Mouse (Mus musculus) thymus, postnatal 10 days (tissue): ENCODE measurements around the gene Cr1l.

Experiments
- DNase-seq, 2 experiments: peaks; one replicate each; pipeline ENCODE4 v3.0.0; 2021; ENCODE audit warnings: low spot score in 2 of 2

Cr1l gene

DNA sequence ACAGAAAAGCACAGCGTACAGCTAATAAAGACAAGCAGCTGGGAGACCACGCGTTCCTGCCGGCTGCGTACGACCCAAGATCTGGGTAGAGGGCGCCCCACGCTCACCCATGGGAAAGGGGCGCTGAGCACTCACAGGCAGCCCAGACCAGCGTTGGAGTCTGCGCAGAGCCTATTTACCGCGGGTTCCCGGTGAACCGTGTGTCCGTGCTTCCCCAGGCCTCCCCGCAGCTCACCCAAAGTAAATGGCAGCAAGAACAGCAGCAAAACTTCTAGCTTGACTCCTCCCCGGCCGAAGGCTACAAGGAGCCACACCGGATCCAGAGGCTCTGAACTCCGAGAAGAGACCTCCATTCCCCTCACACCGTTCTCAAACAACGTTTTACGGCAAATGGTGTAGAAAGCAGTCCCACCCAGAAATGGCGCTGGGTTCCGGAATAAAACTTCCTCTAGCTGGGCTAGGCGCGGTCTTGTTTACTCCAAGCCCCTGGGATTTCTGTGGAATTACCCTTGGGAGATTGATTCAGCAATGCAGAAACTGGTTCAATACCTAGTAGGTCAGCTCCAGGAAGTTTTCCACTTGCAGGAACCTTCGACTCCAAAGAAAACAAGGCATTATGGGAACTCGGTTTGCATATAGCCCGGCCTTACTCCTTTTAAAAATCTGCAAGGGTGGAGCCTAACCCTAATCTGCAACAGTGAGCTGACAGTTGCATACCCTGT lies at the start of gene Cr1l:
Gene Cr1l, minus strand, starts transcription at position 634 of the 722 bp plus-strand sequence.
- peak; percentile 86 to 87 for DNase-seq

- DNase-seq, result peak; percentile 70 to 82
Observed at GRCm38 (mm10) chr1:195175980-195176931, 44.9 kb upstream of the Cr1l start, which contains the start of gene Cr2. TSS of gene Cr2 (minus strand) at chr1:195176716.

DNA sequence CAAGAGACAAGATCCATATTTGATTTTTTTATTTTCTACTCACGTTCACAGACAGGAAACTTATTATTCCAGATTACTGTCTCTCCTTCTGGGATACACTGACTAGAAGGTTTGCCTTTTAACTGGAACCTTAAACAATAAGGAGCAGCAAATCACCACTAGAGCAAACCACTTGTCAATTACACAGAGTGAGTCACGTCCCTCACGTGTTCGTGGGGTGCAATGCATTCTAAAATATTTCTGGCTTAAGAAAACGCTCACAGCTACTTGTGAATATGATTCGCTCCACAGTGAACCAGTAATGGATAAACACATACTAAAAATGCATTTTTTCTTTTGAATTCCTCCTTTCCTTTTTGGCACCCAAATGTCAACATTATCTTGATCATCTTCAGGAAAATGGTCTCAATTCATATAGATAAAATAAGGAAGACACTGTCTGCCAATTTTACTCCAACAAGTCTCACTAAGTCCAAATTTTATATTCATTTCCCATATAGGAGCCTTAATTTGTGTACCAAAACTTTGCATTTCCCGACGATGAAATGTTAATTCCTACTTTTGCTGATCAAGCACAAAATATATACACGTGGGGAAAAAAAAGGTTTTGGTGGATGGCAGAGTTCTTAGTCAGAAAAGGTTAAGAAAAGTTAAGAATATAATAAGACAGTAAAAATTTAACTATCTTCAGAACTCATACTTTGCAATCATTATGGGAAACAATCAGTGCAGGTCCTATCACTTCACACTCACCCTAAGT lies 33.8 kb upstream of the Cr1l start:
- DNase-seq, result no peak

DNA sequence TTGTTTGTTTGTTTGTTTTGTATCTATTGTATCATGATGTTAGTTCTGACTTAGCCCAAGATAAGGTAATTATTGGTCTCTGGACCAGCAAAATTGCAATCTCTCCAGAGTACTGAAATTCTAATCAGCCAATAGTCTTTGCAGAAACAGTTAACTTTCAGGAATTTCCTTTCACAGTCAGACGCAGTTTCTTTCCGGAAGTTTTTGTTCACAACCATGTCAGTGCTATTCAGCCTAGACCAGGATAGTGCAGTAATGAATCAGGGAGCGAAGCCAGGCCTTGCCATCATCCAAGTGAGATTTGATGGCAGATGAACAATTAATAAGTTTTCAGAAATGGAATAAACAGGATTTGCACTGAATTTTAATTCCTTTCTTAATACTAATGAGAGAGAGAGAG lies 684 bp upstream of the Cr1l start:
- no peak for DNase-seq

DNA sequence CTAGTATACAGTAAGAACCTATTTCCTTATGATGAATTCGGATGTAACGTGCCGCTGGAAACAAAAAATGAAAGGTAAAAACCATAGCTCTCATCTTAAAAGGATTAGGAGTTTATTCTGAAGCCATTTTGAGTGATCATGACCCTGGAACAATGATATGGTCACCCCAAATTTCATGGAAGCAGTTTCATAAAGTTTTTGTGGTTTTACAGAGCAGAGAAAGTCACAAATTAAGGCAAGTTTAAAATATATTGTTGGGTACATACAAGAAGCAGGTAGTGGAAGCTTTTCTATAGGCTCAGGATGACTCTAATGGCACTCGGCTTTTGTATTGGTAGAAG lies 259 bp upstream of the Cr1l start:
- no peak for DNase-seq

- DNase-seq, result no peak
Observed at GRCm38 (mm10) chr1:195130479-195130878, 907 bp downstream of the Cr1l start.

DNA sequence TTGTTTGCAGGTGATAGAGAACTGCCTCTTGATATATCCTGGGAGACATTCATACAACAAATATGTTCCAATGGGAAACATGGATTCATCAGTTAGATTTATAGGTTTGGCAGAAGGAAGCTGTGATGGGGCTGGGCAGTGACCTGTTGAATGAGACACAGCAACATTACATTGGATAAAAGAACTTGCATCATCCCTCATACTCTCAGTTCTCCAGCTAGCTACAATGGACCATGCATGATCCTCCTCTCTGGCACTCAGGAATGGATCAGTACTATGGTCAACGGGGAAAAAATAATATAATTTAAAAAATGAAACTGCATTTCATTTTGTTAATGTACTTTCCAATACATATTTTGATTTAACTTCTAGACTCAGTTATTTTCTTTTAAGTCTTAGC lies 1.5 kb downstream of the Cr1l start:
- DNase-seq, result no peak

DNA sequence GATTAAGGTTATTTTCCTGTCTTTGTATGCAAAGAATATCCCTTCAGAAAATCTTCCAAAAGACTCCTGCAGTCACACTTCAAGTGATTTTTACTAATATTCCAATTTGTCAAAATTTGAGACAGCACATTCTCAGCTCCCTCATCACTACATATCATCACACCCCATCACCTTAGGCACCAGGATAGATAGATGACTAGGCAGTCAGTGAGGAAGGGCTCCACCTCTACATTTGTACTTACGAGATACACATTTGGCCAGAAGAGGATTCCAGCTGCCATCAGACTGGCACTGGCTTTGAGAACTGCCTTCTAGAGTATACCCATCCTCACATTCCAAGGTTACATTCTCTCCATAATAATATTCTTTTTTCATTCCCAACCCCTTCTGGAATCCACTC lies 17.0 kb downstream of the Cr1l start:
- DNase-seq, result no peak

DNA sequence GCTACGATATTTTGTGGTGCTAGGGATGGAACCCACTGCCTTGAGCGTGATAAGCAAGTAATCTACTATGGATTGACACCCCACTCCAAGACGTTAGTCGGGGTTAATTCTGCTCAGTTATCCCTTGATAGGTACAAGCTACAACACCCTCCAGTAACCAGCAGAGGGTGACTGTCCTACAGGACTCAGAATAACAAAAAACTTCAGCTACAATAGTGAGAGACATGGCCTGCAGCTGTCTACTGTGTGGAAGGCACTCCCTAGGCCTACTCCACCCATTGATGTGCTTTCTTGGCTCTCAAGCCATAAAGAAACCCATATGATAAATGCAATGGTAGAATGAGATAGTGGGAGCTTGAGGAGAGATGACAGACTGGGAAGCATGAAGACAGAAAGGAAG lies 17.8 kb downstream of the Cr1l start:
- DNase-seq, result no peak

GRCm38 (mm10) chr1:195100693-195101092 lies 30.7 kb downstream of the Cr1l start:
- DNase-seq, result no peak

DNA sequence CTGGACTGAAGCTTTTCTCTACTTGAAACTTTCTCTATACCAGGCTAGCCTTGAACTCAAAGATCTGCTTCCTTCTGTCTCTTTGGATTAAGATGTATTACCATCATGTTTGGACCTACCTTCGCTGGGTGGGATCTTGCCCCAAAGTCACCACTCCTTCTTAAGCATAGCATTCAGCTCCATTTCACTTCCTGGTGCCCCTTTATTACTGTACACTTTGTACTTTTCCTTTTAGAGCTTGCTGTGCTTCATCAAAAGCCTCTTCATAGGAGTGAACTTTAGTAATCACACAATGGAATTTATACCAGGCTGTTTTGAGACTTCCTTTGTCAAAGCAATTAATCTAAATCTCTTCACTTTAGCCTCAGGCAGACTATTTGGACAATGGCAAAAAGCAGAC lies 33.4 kb downstream of the Cr1l start:
- DNase-seq, result no peak

DNA sequence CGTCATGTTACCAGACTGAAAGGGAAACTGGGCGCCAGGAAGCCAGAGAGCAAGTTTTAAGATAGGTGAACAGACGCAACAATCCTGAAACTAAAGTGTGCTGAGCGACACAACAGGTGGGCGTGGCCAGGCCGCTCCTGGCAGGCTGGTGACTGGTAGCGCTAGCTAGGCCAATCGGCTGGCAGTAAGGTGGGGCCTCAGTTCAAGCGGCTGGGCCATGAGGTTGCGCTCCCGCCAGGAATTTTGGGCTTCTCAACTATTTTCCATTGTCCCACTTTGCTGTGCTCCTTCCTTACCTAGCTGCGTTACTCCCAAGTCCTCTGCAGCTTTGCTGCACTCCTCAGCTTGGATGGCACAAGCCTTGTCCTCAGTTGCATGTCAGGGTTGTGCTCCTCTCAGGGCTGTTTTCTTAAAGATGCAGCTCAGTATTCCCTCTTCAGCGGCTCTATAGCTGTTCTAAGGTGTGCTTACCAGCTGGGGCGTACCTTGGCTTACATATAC lies 39.1 kb downstream of the Cr1l start, which contains the start of gene Cd46:
Gene Cd46, minus strand, starts transcription at position 30 of the 501 bp plus-strand sequence.
- DNase-seq, result peak; percentile 54 to 57

- DNase-seq, result no peak
Observed at GRCm38 (mm10) chr1:195091699-195092219, 39.6 kb downstream of the Cr1l start.

DNA sequence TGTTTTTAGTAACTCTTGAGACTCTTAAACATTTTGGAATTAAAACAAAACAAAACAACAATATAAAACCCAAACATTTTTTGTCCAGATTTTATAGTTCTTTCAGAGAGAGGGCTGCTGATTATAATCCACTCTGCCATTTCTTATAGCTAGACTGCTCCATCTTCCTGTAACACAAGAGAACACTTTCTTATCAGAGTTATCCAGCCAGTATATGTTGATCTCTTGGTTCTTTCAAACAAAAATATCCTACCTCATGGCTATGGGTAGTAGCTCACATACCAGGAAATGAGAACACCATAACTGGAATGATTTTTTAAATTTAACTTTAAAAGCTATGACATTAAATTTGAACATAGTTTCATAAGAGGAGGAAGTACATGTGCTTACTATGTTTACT lies 49.2 kb downstream of the Cr1l start:
- no peak for DNase-seq
